Mouse (Mus musculus) erythroid progenitor cell, adult 5-6 weeks (primary cell): ENCODE results near the gene Cnksr1. TPM values are rescaled to one million over a fixed set of nuclear protein-coding genes. Genes with fewer than 3 reads are reported as not detected.
A peak's percentile ranks its signal among the peaks of the same experiment; 100 is the strongest.

ENCODE experiments used
- ATAC-seq: replicated peaks from 2 replicates; pipeline ENCODE4 v1.8.0; 2016; ENCODE audit warnings: moderate number of reproducible peaks, mild to moderate bottlenecking, moderate TSS enrichment, inconsistent platforms; ENCODE audit not compliant: poor library complexity, low FRiP score, severe bottlenecking
- total RNA-seq, 2 experiments: library from RNA; stranded (forward) in 1 of 2; stranded (reverse) in 1 of 2; fragments of 150-400 nt in 1 of 2; fragments of 186-747, 209-891 nt in 1 of 2; gene quantifications; 2 replicates each; pipeline versions ENCODE4 v1.2.3 to v1.2.4; 2015 to 2017; ENCODE audit warnings: low replicate concordance in 2 of 2

Cnksr1 gene
- total RNA-seq, 2 experiments from 2014 or later, result not detected

DNA sequence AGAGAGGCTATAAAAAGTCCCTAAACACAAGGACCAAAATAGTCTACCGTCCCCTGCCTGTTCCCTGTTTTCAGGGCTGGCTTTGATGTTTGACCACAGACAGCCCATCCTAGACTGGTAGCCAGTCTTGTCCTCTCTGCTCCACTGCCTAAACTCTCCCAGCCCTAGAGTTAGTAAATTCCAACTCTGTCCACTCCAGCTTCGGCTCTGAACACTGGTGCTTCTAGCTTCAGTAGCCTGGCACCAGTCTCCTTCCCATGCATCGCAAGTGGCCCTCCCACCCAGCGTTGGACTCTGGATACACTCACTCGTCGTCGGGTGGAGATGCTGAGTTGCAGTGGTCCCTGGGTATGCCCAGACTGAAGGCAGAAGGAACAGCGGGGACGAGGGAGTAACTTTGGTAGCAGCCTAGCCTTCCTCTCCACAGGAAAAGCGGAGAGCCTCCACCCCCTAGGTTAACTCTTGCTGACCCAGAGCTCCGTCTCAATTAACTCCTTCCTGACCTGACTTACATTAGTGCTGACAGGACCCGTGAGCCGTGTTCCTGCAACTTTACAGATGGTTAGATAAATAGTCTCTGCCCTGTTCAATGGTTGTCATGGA, 15.6 kb upstream of the Cnksr1 start, which contains the start of gene Grrp1:
Gene Grrp1 (minus strand): TSS at position 385 of the 603 bp plus-strand sequence.
- ATAC-seq, result no peak

DNA sequence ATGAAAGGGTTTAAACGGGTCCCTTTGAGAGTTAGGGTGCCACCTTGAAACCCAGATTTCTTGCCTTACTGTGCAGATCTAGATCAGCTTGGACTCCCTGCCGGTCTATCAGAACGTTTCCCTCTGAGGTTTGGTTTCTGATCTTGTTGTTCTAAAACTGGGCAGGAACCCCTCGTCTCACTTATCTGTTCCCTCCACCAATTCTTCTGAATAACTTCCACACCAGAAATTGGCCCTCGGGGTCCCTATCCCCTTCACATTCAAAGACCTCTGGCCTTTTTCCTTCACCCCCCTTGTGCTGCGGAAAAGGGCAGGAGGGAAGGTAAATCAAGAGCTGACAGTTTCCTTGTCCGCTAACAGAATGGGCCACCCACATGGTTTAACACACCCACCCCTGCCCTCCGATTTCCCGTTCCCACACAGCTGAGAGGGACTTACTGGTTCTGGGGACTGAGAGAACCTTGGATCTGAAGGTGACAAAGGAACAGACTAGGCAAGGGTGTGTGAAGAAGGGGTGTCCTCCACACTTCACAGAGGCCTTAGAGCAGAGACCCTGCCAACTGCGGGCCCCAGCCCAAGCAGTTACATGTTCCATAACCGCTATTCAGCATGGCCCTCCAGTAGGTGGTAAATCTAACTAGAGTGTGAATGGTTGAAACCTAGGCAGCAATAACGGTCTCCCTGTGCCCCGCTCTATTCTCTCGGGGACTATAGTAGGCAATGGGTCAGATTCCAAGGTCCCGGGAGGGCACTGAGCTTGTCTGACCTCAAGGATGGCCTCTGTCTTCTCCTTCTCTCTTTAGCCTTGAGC, 14.9 kb upstream of the Cnksr1 start:
- ATAC-seq, result no peak

DNA sequence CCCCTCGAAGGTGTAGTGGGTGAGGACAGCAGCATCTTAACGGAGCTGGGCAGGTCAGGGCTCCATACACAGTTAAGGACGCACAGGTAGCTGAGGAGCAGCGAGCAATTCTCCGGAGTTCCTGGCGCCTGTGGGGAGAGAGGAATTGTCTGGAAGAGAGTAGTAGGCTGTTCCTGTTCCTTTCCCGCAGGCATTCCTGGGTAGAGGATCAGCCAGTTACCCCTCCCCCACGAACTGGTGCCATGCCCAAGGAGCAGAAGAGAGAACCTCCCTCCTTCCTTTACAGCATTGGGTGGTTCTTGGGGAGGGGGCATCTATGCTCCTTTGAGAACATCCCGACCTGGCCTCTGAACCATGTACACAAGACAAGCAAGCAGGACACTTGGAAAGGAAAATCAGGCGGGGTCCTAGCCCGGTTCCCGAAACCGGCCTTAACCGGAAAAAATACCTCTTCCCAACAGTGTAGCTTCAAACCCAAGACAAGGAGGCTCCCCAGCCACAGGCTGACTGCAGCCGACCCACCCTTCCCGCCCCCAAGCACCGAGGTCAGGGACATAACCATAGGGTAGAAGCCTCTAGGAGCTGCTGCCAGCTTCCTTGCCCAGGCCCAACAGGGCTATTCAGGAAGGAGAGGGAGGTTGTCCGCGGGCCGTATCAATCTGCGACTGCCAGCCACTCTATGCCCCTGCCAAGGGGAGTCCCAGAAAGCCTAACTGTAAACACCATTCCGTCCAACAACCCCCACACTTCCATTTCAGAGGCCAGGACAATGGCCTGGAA, 14.1 kb upstream of the Cnksr1 start:
- no peak for ATAC-seq

DNA sequence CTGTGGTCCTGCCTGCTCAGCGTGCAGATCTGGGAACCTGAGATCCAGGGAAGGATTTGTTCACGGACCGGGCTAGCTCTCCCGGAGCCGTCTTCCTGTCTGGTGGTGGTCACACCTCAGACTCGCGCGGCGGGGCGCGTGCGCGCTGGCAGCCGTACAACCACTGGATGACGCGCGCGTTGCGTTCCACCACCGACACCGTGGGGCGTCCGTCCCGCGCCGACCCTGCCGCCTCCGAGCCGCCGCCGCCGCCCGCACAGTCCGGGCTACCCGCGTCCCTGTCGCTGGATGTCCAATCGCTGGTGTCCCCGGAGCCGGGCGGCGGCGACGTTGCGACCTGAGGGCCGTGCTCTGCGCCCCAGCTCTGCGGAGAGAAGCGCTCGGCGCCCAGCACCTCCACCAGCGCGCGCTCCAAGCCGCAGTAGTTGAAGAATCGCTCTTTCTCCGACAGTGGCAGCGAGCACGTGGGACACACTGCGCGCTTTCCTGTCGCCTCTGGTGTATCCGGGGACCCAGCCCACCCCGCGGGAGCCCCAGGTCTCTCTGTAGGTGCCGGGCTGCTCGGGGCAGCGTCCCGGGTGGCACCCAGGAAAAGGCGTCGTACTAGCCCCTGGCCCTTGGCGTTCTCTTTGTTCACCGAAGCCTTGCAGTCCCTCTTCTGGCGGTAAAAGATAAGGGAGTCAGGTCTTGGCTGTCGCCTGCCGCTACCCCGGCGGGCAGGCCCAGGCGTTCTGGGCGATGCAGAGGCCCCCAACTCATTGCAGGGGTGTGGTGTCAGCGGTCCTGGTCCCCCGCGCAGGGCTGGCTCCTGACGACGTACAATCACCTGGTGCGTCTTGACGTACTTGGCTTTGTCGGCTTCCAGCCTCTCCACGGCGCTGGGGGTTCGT, 13.3 kb upstream of the Cnksr1 start:
- ATAC-seq, result no peak

DNA sequence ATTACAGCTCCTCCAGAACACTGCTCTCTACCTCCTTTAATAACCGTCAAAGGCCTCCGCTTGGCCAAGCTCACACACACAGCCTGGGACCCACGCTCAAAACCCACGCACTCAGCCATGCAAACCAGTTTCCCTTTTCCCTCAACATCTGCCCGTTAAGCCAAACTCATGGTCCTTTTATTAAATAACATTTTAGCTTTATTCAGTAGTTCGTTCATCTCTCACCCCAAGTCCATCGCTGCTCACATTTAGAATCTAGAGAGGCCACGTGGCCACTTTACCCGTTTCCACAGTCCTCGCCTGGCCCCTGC, 12.7 kb upstream of the Cnksr1 start:
- no peak for ATAC-seq

DNA sequence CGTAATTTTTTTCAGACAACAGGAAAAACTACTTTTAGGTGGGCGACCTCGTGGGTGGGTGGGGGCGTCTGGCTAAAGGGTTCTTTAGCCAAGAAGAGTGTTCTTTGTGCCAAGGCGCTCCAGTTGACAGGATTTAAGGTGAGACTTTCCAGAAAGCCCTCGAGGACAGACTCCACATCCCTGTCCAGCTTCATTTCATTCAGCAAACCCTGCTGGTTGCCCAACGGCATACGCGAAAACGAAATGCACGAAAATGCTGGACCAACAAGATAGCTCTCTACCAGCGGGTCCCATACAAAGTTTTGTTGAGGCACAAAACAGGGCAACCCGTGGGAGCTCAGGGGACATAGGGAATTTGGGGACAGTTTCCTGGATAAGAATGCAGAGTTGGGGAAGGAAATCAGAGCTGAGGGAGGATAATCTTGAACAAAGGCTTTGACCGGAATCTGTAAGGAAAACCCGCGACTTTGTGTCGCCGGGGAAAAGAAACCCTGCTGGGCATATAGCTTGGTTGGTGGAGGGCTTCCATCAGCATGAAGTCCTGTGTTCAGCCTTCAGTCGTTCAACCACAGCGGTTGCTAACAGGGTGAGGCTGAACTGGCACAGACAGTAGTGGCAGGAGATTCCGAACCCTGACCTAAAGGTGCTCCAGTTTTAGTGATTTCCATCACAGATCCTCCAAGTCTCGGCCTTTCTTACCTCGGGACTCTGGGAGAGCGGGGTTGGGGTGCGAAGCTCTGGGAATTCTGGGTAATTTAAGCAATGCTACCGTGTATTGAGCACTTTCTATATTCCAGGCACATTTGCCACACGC, 12.1 kb upstream of the Cnksr1 start:
- ATAC-seq, result no peak

DNA sequence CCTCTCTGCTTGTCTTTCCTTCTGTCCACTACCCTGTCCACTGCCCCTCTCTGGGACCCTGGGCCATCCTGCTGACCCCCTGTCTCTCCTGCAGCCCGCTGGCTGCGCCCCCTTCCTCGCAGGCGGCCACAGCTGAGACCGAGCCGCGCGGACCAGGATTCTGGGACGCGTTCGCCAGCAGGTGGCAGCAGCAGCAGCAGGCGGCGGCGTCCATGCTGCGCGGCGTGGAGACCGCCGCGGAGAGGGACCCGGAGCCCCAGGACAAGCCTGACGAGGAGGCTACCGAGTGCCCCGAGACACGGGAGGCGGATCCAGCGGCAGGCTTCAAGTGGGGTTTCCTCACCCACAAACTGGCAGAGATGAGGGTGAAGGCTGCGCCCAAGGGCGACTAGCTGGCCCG, 11.5 kb upstream of the Cnksr1 start:
- ATAC-seq, result peak; percentile 31; the same call in 1 of the 2 replicates

DNA sequence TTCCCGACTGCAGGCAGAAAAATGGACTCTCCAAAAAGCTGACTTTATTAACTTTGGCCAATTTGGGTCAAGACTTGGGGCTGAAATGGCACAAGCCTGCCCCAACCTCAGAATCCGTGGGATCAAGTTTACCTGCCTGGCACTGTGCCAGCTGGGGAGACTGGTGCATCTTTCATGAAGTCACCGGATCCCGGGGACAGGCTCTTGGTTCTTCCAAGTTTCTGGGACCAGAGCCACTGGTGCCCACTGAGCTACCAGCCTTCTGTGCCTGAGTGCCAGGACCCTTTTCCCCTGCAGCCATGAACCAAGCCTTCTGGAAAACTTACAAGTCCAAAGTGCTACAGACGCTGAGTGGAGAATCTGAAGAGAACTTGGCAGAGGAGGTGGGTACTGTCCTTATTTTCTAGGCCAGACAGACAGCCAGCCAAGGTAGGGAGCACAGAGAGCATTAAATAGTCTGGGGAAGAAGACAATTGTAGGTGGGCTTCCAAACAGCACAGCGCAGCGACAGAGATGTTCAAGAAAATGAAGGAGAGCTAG, 8.6 kb upstream of the Cnksr1 start, which contains the start of gene Gm30191:
Gene Gm30191 (plus strand): TSS at position 217 of the 540 bp plus-strand sequence.
- no peak for ATAC-seq

DNA sequence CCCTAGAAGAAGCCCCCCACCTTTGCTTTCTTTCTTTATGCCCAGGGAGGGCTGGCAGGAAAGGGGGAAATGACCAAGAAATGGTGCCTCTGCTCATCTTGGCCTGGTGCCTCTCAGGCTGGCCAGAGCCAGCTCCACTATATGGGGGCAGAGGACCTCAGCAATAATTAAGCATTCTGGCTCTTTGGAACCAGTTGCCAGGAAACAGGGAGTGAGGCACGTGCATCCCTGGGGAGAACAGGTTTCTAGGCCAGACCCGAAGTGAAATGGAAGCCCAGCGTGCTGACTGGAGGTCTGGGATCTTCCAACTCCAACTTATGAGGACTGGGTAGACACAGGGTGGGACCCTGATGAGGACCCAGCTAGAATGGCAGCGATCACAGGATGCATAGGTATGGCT, 8.1 kb upstream of the Cnksr1 start:
- no peak for ATAC-seq

DNA sequence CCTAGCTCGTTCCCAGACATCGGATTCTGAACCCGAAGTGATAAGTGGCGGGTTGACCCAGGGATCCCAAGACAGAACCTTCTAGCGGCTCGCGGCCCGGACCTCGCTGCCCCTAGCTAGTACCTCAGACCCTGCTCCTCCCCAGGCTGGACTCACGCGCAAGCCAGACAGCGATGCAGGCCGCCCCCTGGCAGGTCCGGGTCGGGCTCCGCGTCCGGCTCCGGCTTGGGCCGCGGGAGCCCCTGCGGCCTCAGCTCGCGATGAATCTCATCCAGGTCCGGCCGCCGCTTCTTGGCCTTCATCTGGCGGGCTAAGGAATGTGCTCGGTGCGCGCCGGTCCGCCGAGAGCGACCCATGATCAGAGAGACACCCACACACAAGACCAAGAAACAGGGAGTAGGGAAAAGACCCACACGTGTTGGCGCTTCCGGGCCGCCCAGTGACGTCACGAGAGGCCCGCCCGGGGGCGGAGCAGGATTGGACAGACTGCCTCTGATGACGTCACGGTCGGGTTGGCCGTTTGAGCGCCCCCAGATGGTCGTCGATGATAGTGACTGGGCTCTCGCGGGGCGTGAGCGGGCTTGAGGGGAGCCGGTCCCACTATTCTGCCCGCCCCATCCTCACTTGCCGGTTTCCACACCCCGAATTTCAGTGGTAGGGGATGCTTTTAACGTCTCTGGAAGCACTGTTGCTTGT, 7.1 kb upstream of the Cnksr1 start, which contains the start of gene Zfp593:
Gene Zfp593 (minus strand): TSS at position 445 of the 696 bp plus-strand sequence.
- ATAC-seq, result peak; percentile 81

DNA sequence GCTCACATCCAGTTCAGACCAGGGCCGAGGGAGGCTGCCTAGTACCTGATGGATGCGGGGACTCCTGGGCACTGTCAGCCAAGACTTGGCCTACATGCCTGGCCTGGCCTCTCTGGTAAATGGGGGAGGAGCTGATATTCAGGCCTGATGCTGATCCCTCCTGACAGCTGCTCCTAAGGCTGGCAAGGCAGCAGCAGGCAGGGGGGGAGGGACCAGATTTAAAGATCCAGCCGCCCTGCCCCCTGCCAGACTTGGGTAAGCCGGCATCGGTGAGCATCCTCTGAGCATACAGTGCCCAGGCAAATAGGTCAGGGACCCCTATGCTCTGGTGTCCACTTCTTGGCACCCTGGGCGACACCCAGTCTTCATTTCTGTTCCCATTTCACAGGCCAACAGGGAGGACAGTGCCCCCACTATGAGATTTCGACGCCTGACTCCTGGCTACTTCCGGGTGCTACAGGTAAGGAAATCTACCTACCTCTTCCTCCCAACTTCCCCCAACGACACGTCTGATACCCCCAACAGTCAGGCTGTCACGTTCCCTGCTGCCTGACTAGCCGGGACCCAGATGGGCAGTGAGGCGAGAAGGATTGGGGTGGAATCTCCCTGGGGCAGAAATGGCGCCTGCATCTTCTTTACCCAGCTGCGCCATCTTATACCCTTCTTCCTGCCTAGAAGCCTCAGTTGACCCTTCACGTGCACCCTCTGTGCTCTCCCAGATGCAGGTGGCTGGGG, 5.5 kb upstream of the Cnksr1 start, which contains the start of gene E130218I03Rik:
Gene E130218I03Rik (plus strand): TSS at position 147 of the 735 bp plus-strand sequence.
- no peak for ATAC-seq

DNA sequence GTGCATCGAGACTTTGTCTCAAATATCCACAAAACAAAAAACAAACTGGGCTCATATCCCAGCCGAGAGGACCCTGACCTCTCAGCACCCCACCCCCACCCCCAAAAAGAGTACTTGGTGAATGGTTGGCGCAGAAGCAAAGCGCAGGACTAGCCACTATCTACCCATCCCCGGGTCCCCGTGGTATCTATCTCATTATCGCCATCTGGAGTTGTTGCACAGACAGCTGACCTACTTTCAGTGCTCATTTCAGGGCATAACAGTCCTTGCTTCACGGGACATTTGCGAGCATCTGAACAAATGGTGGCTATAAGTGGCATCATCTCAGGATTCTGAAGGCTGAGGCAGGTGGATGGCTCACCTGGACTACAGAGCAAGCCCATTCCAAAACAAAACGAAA, 487 bp upstream of the Cnksr1 start:
- ATAC-seq, result no peak

DNA sequence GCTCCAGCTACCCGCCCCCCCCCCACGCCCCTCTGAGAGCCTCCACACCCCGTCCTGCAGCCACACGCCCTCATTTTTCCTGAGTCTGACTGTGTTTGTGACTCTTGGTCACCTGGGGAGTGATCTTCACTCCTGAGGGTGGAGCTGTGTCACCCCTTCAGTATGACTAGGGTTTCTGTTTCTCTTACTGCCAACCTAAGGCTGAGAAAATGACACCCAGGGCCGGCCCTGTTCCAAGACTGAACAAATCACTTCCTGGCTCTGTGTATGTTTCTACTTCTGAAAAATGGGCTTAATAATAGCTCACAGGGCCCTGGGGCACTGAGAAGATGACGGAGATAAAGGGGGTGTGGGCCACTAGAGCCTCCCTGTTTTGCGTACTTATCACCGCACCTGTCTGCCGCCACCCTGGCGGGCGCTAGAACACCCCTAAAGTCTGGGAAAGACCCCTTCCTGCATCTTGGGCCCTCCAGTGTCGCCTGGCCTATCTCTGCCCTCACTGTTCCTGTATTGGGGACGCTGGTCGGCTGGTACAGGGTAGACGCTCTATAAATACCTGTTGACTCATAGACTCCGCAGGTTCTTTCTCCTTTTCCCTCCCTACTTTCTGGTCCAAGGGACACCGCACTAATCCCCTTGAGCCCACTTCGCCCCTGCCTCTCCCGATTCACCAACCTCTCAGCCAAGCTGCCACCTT, 469 bp downstream of the Cnksr1 start:
- ATAC-seq, result no peak

DNA sequence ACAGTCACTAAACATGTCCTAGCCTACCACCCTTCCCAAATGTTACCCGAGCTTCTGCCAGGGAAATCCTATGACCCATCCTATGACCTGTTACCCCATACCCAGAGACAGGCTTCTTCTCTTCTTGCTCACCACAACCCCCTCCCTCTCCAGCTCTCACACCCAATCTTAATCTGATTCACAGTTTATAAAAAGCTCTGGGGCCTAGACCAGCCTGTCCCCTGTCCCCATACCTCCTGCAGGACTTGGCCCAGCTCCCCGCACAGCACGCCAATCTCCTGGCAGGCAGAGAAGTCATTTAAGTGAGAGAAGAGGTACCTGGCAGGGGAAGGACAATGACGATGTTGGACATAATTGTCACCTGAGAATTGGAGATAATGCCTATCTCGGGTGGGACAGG, 3.3 kb downstream of the Cnksr1 start:
- ATAC-seq, result no peak

DNA sequence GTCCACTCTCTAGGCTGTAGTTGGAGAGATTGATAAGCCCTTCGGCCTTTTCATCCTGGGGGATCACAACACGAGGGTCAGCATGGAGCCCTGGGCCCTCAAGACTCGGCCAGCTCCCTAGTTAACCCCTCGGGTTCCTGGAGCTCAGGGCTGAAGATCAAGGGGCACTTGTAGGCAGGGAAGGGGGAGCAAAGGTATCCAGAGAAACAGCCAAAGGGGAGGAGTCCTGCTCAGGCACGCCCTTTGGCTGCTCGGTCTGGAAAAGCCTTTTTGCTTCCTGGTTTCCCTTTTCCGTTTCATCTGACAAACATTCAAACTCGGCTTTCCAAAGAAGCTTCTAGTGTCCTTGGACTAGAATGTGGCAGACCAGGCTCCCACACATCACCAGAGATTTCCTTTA, 7.8 kb downstream of the Cnksr1 start:
- ATAC-seq, result no peak

DNA sequence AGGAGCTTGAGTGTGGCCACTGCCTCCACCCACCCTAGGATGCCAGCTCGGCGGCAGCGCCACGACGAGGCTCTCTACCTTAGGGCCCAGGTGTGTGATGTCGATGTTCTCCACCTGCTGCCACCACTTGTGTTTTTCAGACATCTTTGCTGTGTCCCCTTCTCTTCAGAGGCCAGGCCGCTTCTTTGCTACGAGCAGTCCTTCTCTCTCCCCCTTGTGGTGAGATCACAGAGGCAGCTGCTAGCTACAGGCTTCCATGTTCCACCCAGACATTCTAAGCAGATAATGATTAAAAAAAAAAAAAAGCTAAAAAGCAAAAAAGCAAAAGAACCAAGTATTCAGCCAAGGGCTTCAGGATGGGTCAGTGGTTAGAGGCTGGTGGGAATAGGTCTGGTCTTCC, 11.0 kb downstream of the Cnksr1 start, which contains the start of gene Catsper4:
Gene Catsper4 (minus strand): TSS at position 190 of the 400 bp plus-strand sequence.
- no peak for ATAC-seq
